Mouse (Mus musculus) hindbrain, embryonic 14.5 days (tissue): ENCODE measurements around the gene Snrnp70. TPM values are rescaled to one million over a fixed set of nuclear protein-coding genes. Genes with fewer than 3 reads are reported as not detected.
A peak's percentile ranks its signal among the peaks of the same experiment; 100 is the strongest.
"Not testable (repeated sequence)": the region's sequence is repeated elsewhere in the genome, so short reads cannot be mapped to it uniquely, and the experiment has no call there.

Experiments used
- ATAC-seq: fragments of 200-750 bp; cut with Nextera tagmentation; 2 replicates; pipeline ENCODE4 v1.8.0; 2017; ENCODE audit warnings: moderate number of reproducible peaks, mild to moderate bottlenecking, moderate TSS enrichment, moderate library complexity; ENCODE audit not compliant: low FRiP score
- DNase-seq: peaks from one replicate; pipeline ENCODE4 v3.0.0-alpha.2; 2015; ENCODE audit warnings: low spot score
- H3K27ac ChIP-seq: fragments of 300-500 bp; sonication (generic); 2 replicates; pipeline ENCODE4 v1.5.1; 2014; ENCODE audit warnings: mild to moderate bottlenecking, moderate library complexity
- H3K27me3 ChIP-seq: fragments of 300-500 bp; sonication (generic); 2 replicates; pipeline ENCODE4 v1.6.1; 2014; ENCODE audit warnings: mild to moderate bottlenecking, low read length, mixed read lengths; ENCODE audit not compliant: control insufficient read depth, insufficient read depth
- H3K36me3 ChIP-seq: fragments of 300-500 bp; sonication (generic); replicated peaks from 2 replicates; pipeline ENCODE4 v1.6.1; 2014; ENCODE audit not compliant: control insufficient read depth, insufficient read depth
- H3K4me1 ChIP-seq: fragments of 300-500 bp; sonication (generic); replicated peaks from 2 replicates; pipeline ENCODE4 v1.6.1; 2014; ENCODE audit warnings: antibody characterized with exemption, low read length, mixed read lengths; ENCODE audit not compliant: control insufficient read depth, insufficient read depth
- H3K4me2 ChIP-seq: fragments of 300-500 bp; sonication (generic); replicated peaks from 2 replicates; pipeline ENCODE4 v1.6.1; 2014; ENCODE audit warnings: mild to moderate bottlenecking, moderate library complexity
- H3K4me3 ChIP-seq: fragments of 300-500 bp; sonication (generic); replicated peaks from 2 replicates; pipeline ENCODE4 v1.5.1; 2014; ENCODE audit warnings: mild to moderate bottlenecking, low read length
- H3K9ac ChIP-seq: fragments of 300-500 bp; sonication (generic); 2 replicates; pipeline ENCODE4 v1.6.1; 2014
- H3K9me3 ChIP-seq: fragments of 300-500 bp; sonication (generic); 2 replicates; pipeline ENCODE4 v1.6.1; 2016; ENCODE audit warnings: low read length; ENCODE audit not compliant: control insufficient read depth
- WGBS: fragments of 180-500 bp; shearing (Covaris S2); extraction: QIAGEN DNeasy Blood & Tissue Kit; methylation state at CpG from one replicate; pipeline ENCODE4 v1.1.7; 2014; 5-methylcytosine and 5-hydroxymethylcytosine counted together
- polyA plus RNA-seq: library from polyadenylated mRNA; unstranded; fragments of >200 nt; fragmentation: Nextera tagmentation; extraction: Ambion mirVana; gene quantifications from 2 replicates; pipeline ENCODE4 v1.2.1, GENCODE M21; 2014

Snrnp70 gene
- polyA plus RNA-seq, 1 experiment from 2014 or later: 72.3 TPM

- Histone ChIP-seq H3K27me3 (peaks cover 40% of the 10 kb centered on the region), H3K9me3 (no peaks in the 10 kb centered on the region), H3K36me3 (no peaks in the 10 kb centered on the region), H3K27ac (no peak overlapping the region), H3K4me1 (no peaks in the 10 kb centered on the region; the same call in 1 of the 2 replicates), H3K4me3 (no peak overlapping the region), H3K4me2 (no peak overlapping the region), H3K9ac (no peak overlapping the region)
- DNase-seq: peak; percentile 66
- WGBS: 47% methylated on average over 6 of the region's 6 CpGs
- ATAC-seq: no peak
These were observed 8.2 kb upstream of the Snrnp70 start for GRCm38 (mm10) chr7:45403532-45404261.

GRCm38 (mm10) chr7:45401521-45402085 is 6.1 kb upstream of the Snrnp70 start:
- 81% methylated on average over 10 of the region's 10 CpGs for WGBS

GRCm38 (mm10) chr7:45396787-45397186 is 1.2 kb upstream of the Snrnp70 start:
- no peak overlapping the region for H3K4me3 ChIP-seq
- WGBS: 78% methylated on average over 2 of the region's 2 CpGs
- no peaks in the 10 kb centered on the region for H3K27me3 ChIP-seq
- no peak for DNase-seq
- no peak overlapping the region for H3K27ac ChIP-seq
- no peak for ATAC-seq
- no peak overlapping the region for H3K9ac ChIP-seq
- peaks cover 5% of the 10 kb centered on the region for H3K36me3 ChIP-seq
- peaks cover 18% of the 10 kb centered on the region for H3K4me1 ChIP-seq
- no peak overlapping the region for H3K4me2 ChIP-seq
- H3K9me3 ChIP-seq: no peaks in the 10 kb centered on the region

More at GRCm38 (mm10) chr7:45401521-45402085, 6.1 kb upstream of the Snrnp70 start:
- peaks cover 19% of the 10 kb centered on the region for H3K27me3 ChIP-seq
- H3K4me1 ChIP-seq: no peaks in the 10 kb centered on the region; the same call in 1 of the 2 replicates
- DNase-seq (no peak), ATAC-seq (no peak)
- H3K4me2 ChIP-seq: no peak overlapping the region
- no peaks in the 10 kb centered on the region for H3K9me3 ChIP-seq
- no peak overlapping the region for H3K4me3 ChIP-seq
- H3K27ac ChIP-seq: no peak overlapping the region
- no peaks in the 10 kb centered on the region for H3K36me3 ChIP-seq
- no peak overlapping the region for H3K9ac ChIP-seq

GRCm38 (mm10) chr7:45396337-45396775 is 814 bp upstream of the Snrnp70 start:
- Histone ChIP-seq H3K4me3 (peak overlapping the region; percentile 82), H3K27ac (peak overlapping the region; percentile 97), H3K9ac (peak overlapping the region; percentile 34; the same call in 1 of the 2 replicates), H3K4me1 (peaks cover 18% of the 10 kb centered on the region), H3K4me2 (peak overlapping the region; percentile 97)
- not testable (repeated sequence) for H3K36me3 ChIP-seq, DNase-seq, H3K9me3 ChIP-seq, H3K27me3 ChIP-seq
- 4% methylated on average over 3 of the region's 3 CpGs for WGBS
- 0 out of 2 replicates have a peak, but pooled peaks have one; percentile 4 for ATAC-seq

- WGBS: under 1% methylated on average over 19 of the region's 20 CpGs
- Histone ChIP-seq H3K27ac (peak overlapping the region; percentile 97), H3K9ac (peak overlapping the region; percentile 79), H3K9me3 (no peaks in the 10 kb centered on the region), H3K4me2 (peak overlapping the region; percentile 97), H3K27me3 (no peaks in the 10 kb centered on the region), H3K36me3 (peaks cover 22% of the 10 kb centered on the region), H3K4me1 (peaks cover 18% of the 10 kb centered on the region), H3K4me3 (peak overlapping the region; percentile 82)
- ATAC-seq: peak; percentile 80
- DNase-seq: peak; percentile 73
These were observed 407 bp downstream of the Snrnp70 start for GRCm38 (mm10) chr7:45395129-45395541.

- WGBS: 94% methylated on average over 3 of the region's 3 CpGs
- H3K9ac ChIP-seq: no peak overlapping the region
- H3K4me3 ChIP-seq: no peak overlapping the region
- DNase-seq (no peak), ATAC-seq (no peak)
- H3K4me1 ChIP-seq: no peaks in the 10 kb centered on the region
- no peaks in the 10 kb centered on the region for H3K9me3 ChIP-seq
- no peaks in the 10 kb centered on the region for H3K27me3 ChIP-seq
- H3K36me3 ChIP-seq: peaks cover 100% of the 10 kb centered on the region
- no peak overlapping the region for H3K27ac ChIP-seq
- H3K4me2 ChIP-seq: no peak overlapping the region
These were observed 9.5 kb downstream of the Snrnp70 start for GRCm38 (mm10) chr7:45386077-45386476.

- Histone ChIP-seq H3K9ac (no peak overlapping the region), H3K36me3 (peaks cover 96% of the 10 kb centered on the region), H3K4me3 (no peak overlapping the region), H3K9me3 (no peaks in the 10 kb centered on the region), H3K27ac (no peak overlapping the region), H3K4me2 (no peak overlapping the region), H3K27me3 (no peaks in the 10 kb centered on the region), H3K4me1 (0 out of 2 replicates have a peak, but pooled peaks cover 4% of the 10 kb centered on the region)
- no peak for ATAC-seq
- 84% methylated on average over 1 of the region's 1 CpGs for WGBS
- DNase-seq: no peak
These were observed 19.5 kb downstream of the Snrnp70 start for GRCm38 (mm10) chr7:45376057-45376456.

- Histone ChIP-seq H3K27ac (no peak overlapping the region), H3K9me3 (no peaks in the 10 kb centered on the region), H3K4me2 (no peak overlapping the region), H3K4me1 (peaks cover 8% of the 10 kb centered on the region; the same call in 1 of the 2 replicates), H3K9ac (no peak overlapping the region), H3K36me3 (peaks cover 82% of the 10 kb centered on the region), H3K4me3 (no peak overlapping the region), H3K27me3 (no peaks in the 10 kb centered on the region)
- 92% methylated on average over 8 of the region's 8 CpGs for WGBS
- DNase-seq: no peak
- no peak for ATAC-seq
These were observed 20.9 kb downstream of the Snrnp70 start for GRCm38 (mm10) chr7:45374620-45375019.

GRCm38 (mm10) chr7:45372371-45372770 is 23.2 kb downstream of the Snrnp70 start:
- Histone ChIP-seq H3K9ac (no peak overlapping the region), H3K27me3 (peaks cover 8% of the 10 kb centered on the region), H3K27ac (no peak overlapping the region), H3K4me2 (no peak overlapping the region), H3K4me1 (peaks cover 18% of the 10 kb centered on the region; the same call in 1 of the 2 replicates), H3K4me3 (no peak overlapping the region), H3K36me3 (peaks cover 59% of the 10 kb centered on the region), H3K9me3 (no peaks in the 10 kb centered on the region)
- WGBS: 90% methylated on average over 5 of the region's 5 CpGs
- no peak for ATAC-seq
- DNase-seq: no peak
